Mouse (Mus musculus) midbrain, embryonic 16.5 days (tissue): ENCODE data around the gene Eci3. TPM values are rescaled to one million over a fixed set of nuclear protein-coding genes. Genes with fewer than 3 reads are reported as not detected.

Experiments
- polyA plus RNA-seq: library from polyadenylated mRNA; unstranded; fragments of >200 nt; fragmentation: Nextera tagmentation; extraction: Ambion mirVana; gene quantifications from 2 replicates; pipeline ENCODE4 v1.2.1, GENCODE M21; 2015

Gene Eci3
- polyA plus RNA-seq, 1 experiment from 2014 or later, result 1.0 TPM

Other genes with a start within 250 kb of the Eci3 start
- gene Fam50b, start 229.0 kb downstream of the Eci3 start, polyA plus RNA-seq, result 0.25 TPM in 1 of 2 replicates, not detected in the other
- 63.9 and 67.7 TPM in 2 replicates for gene Prpf4b, start 88.5 kb downstream of the Eci3 start, polyA plus RNA-seq
- 0.75 and 1.6 TPM in 2 replicates for gene Fam217a, start 39.5 kb downstream of the Eci3 start, polyA plus RNA-seq
- not detected in 2 replicates for gene 4933417A18Rik, start 39.4 kb downstream of the Eci3 start, polyA plus RNA-seq
- 80.1 and 84.6 TPM in 2 replicates for gene Eci2, start 63.3 kb upstream of the Eci3 start, polyA plus RNA-seq